8 mouse cellular contexts compared by ENCODE assay signal in genomic region chr12:4972939-4973338, GRCm38 (mm10). TPM values are rescaled to one million over a fixed set of nuclear protein-coding genes. Genes with fewer than 3 reads are reported as not detected.
DNase-seq lines count a peak whose midpoint lies in the region; ATAC-seq and TF ChIP-seq lines count a peak whose summit lies in the region.

No protein-coding gene starts in this region.

- no peaks in the 10 kb centered on the region for H3K9me3 ChIP-seq in kidney, embryonic 15.5 days (replicated peaks)
- H3K9me3 ChIP-seq in hindbrain, postnatal 0 days (ENCODE audit: low read length), result no peaks in the 10 kb centered on the region

- peaks cover 53% of the 10 kb centered on the region for H3K36me3 ChIP-seq in kidney, embryonic 15.5 days
- H3K36me3 ChIP-seq in hindbrain, postnatal 0 days (ENCODE audit: insufficient read depth, low read length), result peaks cover 10% of the 10 kb centered on the region

- H3K4me2 ChIP-seq in kidney, embryonic 15.5 days, result no peak overlapping the region
- H3K4me2 ChIP-seq in hindbrain, postnatal 0 days (ENCODE audit: low read depth, low read length), result no peak overlapping the region

- DNase-seq in kidney, adult 11 months, result peak; percentile 34
- peak; percentile 63 to 89 for DNase-seq in adrenal gland, adult (ENCODE audit: inconsistent age in 2 of 2, low spot score in 1 of 2)
- peak; percentile 85 for DNase-seq in embryo, embryonic 10.5 days (ENCODE audit: low spot score)
- DNase-seq in hindbrain, postnatal 0 days (ENCODE audit: low spot score), result peak; percentile 85
- peak; percentile 36 to 57 for DNase-seq in left cerebral cortex, postnatal 36 days (ENCODE audit: low spot score in 2 of 2)
- DNase-seq in retina, embryonic 14.5 days (ENCODE audit: low spot score), result peak; percentile 84
- DNase-seq in thymus, postnatal 4 days, result peak; percentile 90

- TF ChIP-seq CTCF in hindbrain, postnatal 0 days (IDR thresholded peaks at IDR 0.05; ENCODE audit: low read depth), result peak; percentile 78

- ATAC-seq in kidney, embryonic 15.5 days (replicated peaks; ENCODE audit: low FRiP score), result no peak
- no peak for ATAC-seq in hindbrain, postnatal 0 days

- intact Hi-C loops in left cerebral cortex, postnatal 36 days (cut with DNase I), result no loop called here

- no peaks in the 10 kb centered on the region for H3K4me1 ChIP-seq in kidney, embryonic 15.5 days
- no peaks in the 10 kb centered on the region for H3K4me1 ChIP-seq in hindbrain, postnatal 0 days (ENCODE audit: insufficient read depth, low read length)

- no peak overlapping the region for H3K9ac ChIP-seq in kidney, embryonic 15.5 days
- no peak overlapping the region for H3K9ac ChIP-seq in hindbrain, postnatal 0 days (replicated peaks; ENCODE audit: low read length)

- no peak overlapping the region for H3K4me3 ChIP-seq in kidney, embryonic 15.5 days (replicated peaks)
- H3K4me3 ChIP-seq in hindbrain, postnatal 0 days (ENCODE audit: low read length), result no peak overlapping the region

- no peak overlapping the region for H3K27ac ChIP-seq in kidney, embryonic 15.5 days
- no peak overlapping the region for H3K27ac ChIP-seq in hindbrain, postnatal 0 days

- H3K27me3 ChIP-seq in kidney, embryonic 15.5 days, result no peaks in the 10 kb centered on the region
- no peaks in the 10 kb centered on the region for H3K27me3 ChIP-seq in hindbrain, postnatal 0 days (ENCODE audit: insufficient read depth, low read length)

- WGBS in kidney, embryonic 15.5 days, result 40% methylated on average over 1 of the region's 1 CpGs
- 37% methylated on average over 1 of the region's 1 CpGs for WGBS in hindbrain, postnatal 0 days

RNA-seq across cellular contexts. Expression of gene Atad2b, which starts 55.8 kb away (rescaled TPM):
- 10.5 and 10.8 TPM in 2 replicates for polyA plus RNA-seq in kidney, embryonic 15.5 days (2015; fragmentation: Nextera tagmentation; extraction: Ambion mirVana)
- total RNA-seq in hindbrain, postnatal 0 days (2014; rRNA removed), result 25.0 and 30.5 TPM in 2 replicates
- polyA plus RNA-seq in hindbrain, postnatal 0 days (2015; fragmentation: Nextera tagmentation; extraction: Ambion mirVana), result 8.4 and 8.8 TPM in 2 replicates
- total RNA-seq in left cerebral cortex, postnatal 36 days (2021), result 10 to 100 TPM; 26.5 to 34.2 TPM

Comparison
In these comparisons a context has a peak if more than half of its experiments do, and no peak if none do; other contexts are left out.
1. DNase-seq: peak in every context shown above with its lines; median percentile 90 in thymus, postnatal 4 days; 85 in embryo, embryonic 10.5 days; 85 in hindbrain, postnatal 0 days; 84 in retina, embryonic 14.5 days; 76 in adrenal gland, adult; 46 in left cerebral cortex, postnatal 36 days; 34 in kidney, adult 11 months.